Mouse (Mus musculus) spleen, postnatal 36 days (tissue): ENCODE measurements around the gene Ugt1a5.

Experiments
- DNase-seq, 2 experiments: peaks; one replicate each; pipeline ENCODE4 v3.0.0; 2022; ENCODE audit warnings: low spot score in 2 of 2, mixed read lengths in 1 of 2

The Ugt1a5 gene

GRCm38 (mm10) chr1:88197443-88197842 is 31.6 kb downstream of the Ugt1a5 start:
- no peak for DNase-seq

GRCm38 (mm10) chr1:88199996-88200395 is 34.2 kb downstream of the Ugt1a5 start:
- DNase-seq: no peak

- DNase-seq: no peak
Observed at GRCm38 (mm10) chr1:88200456-88200855, 34.6 kb downstream of the Ugt1a5 start, which contains the start of gene Ugt1a2. Ugt1a2 (plus strand) TSS chr1:88200601.

- peak; percentile 72 to 76 for DNase-seq
Observed at GRCm38 (mm10) chr1:88205294-88205922, 39.6 kb downstream of the Ugt1a5 start, which contains the start of gene Dnajb3. Dnajb3 (minus strand) TSS chr1:88205782.

GRCm38 (mm10) chr1:88206843-88207479 is 41.1 kb downstream of the Ugt1a5 start:
- peak; percentile 9 to 53 for DNase-seq

- DNase-seq: peak; percentile 4 to 12
Observed at GRCm38 (mm10) chr1:88211812-88212211, 46.0 kb downstream of the Ugt1a5 start, which contains the start of gene Ugt1a1. Ugt1a1 (plus strand) TSS chr1:88211959.

- DNase-seq: peak in 1 of 2 experiments; percentile 2
Observed at GRCm38 (mm10) chr1:88212341-88213045, 46.7 kb downstream of the Ugt1a5 start.

- DNase-seq: no peak
Observed at GRCm38 (mm10) chr1:88213061-88213460, 47.2 kb downstream of the Ugt1a5 start.

- peak; percentile 10 to 11 for DNase-seq
Observed at GRCm38 (mm10) chr1:88213766-88214461, 48.1 kb downstream of the Ugt1a5 start.

- DNase-seq: no peak
Observed at GRCm38 (mm10) chr1:88214462-88214952, 48.7 kb downstream of the Ugt1a5 start.

- DNase-seq: peak in 1 of 2 experiments; percentile 8
Observed at GRCm38 (mm10) chr1:88215466-88216380, 49.9 kb downstream of the Ugt1a5 start.

- DNase-seq: no peak
Observed at GRCm38 (mm10) chr1:88216551-88216950, 50.7 kb downstream of the Ugt1a5 start.

- peak in 1 of 2 experiments; percentile 5 for DNase-seq
Observed at GRCm38 (mm10) chr1:88217144-88217543, 51.3 kb downstream of the Ugt1a5 start.

- peak in 1 of 2 experiments; percentile 5 for DNase-seq
Observed at GRCm38 (mm10) chr1:88217576-88217975, 51.8 kb downstream of the Ugt1a5 start.

GRCm38 (mm10) chr1:88218051-88218450 is 52.2 kb downstream of the Ugt1a5 start:
- DNase-seq: peak in 1 of 2 experiments; percentile 11

GRCm38 (mm10) chr1:88218591-88218990 is 52.8 kb downstream of the Ugt1a5 start:
- DNase-seq: peak in 1 of 2 experiments; percentile 6

- DNase-seq: peak in 1 of 2 experiments; percentile 9
Observed at GRCm38 (mm10) chr1:88219054-88219453, 53.2 kb downstream of the Ugt1a5 start.

GRCm38 (mm10) chr1:88220336-88220735 is 54.5 kb downstream of the Ugt1a5 start:
- peak; percentile 10 to 22 for DNase-seq

GRCm38 (mm10) chr1:88222216-88222615 is 56.4 kb downstream of the Ugt1a5 start:
- no peak for DNase-seq

- peak; percentile 4 to 6 for DNase-seq
Observed at GRCm38 (mm10) chr1:88223011-88223515, 57.3 kb downstream of the Ugt1a5 start.
